Mouse (Mus musculus): ENCODE measurements around the gene Scyl2.
"Not testable (repeated sequence)": the region's sequence is repeated elsewhere in the genome, so short reads cannot be mapped to it uniquely, and the experiment has no call there.

Scyl2 gene

DNA sequence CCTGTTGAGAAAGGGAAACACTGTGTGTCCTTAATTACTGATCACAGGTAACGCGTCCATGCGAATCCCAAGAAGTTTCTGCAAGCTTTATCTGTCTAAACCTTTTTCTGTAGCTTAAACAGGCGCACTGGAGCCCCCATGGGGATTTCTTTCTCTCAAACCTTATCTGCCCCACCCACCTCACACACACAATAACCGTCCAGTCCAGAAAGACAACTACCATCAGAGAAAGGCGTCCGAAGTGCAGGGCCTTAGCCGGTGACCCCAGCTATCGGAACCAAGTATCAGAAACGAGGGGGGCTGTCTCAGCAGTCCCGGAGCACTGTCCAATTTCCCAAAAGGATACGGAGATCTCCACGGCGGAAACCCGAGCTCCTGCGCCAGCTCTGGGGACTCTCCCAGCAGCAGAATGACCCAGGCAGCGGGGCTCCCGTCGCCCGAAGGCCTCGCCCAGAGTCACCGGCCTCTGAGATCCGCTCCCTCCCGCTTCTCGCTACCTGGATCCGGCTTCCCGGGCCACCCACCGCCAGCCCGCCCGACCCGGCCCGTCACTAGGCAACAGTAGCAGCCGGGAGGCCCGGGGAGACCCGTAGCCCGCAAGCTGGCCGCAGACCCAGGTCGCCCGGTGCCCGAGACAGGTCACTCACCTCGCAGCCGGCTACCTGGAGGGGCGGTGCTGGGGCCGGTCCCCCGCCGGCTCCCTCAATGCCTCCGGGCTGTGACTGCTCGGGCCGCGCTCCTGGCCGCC lies 520 bp downstream of the Scyl2 start:
- CTCF ChIA-PET, result interaction anchor here in 1 of 4 experiments (1.5 kb wide), 1 partner anchor 290 kb away, joined by 4 read pairs; no protein-coding TSS in a partner anchor
- POLR2A ChIA-PET, result interaction anchor here in 3 of 4 experiments (0.5 to 2.2 kb wide), 13 partner anchors 10 to 1138 kb away, joined by 3 to 7 read pairs (median 3); partner anchors contain the start of genes Uhrf1bp1l (in 2 of the 3), Actr6 (in 1 of the 3) and Gas2l3 (in 1 of the 3)

DNA sequence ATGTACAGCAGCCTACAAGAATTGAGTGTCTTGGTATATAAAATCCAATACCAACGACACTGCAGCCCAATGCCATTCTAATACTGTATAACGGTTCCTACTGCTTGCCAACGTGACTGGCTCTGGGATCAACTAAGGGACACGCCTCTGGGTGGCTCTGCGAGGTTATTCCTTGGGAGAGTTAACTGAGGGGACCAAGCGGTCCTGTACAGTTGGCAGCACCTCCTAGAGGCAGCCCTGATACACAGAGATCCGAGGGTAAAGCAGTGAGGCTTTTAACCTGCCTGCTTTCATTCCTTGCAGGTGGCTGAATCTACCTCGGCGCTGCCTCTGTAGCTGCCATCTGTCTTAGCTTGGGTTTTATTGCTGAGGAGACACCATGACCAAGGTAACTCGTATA lies 3.1 kb downstream of the Scyl2 start:
- ChIA-PET CTCF (no interaction called here), POLR2A (interaction anchor here in 1 of 4 experiments (1.1 kb wide), 2 partner anchors 11 to 22 kb away, joined by 3 read pairs; no protein-coding TSS in a partner anchor)

DNA sequence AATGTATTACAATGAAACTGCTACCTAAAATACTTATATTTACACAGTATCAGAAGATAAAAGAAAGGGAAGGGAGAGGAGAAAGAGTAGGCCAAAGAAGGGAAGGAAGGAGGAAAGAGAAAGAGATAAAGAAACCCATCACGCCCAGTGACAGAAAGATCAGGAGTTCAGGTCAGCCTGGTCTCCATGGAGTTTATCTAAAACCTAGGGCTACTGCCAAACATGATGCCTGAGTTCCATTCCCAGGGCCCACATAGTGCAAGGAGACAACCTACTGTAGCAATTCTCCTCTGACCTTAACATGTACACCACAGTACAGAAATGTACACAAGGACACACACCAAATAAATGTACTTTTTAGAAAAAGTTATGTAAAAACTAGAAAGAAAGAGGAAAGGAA lies 3.9 kb downstream of the Scyl2 start:
- ChIA-PET CTCF (no interaction called here), POLR2A (no interaction called here)

DNA sequence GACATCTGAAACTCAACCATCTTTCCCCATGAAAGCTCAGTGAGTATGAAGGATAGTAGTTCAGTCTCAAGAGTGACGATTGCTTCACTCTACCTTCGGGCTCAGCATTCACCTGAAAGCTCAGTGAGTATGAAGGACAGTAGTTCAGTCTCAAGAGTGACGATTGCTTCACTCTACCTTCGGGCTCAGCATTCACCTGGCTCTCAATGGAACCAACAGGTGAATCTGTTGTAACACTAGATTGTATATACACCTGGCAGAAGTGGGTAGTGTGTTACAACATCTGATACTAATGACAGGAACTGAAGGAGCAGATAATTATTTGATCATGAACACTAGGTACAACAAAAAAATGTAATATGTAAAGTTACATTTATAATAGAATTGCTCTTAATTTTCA lies 4.4 kb downstream of the Scyl2 start:
- POLR2A ChIA-PET, result no interaction called here
- CTCF ChIA-PET, result no interaction called here

DNA sequence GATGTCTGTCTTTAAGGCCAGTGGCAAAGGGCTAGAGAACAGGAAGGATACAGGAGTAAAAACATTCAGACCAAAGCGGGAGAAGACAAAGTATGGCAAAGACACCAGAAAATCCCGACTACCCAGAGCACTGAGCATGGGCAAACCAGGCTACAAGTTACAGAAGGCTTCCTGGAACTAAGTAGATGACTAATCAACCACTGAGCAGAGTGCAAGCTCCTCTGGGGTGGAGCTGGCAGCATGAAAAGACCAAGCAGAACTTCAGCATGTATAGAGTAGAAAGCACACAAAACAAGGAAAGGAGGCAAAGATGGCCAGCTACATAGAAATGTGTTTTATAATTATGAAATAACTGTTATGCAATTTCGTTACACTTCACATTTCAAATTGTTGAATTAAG lies 5.6 kb downstream of the Scyl2 start:
- ChIA-PET CTCF (no interaction called here), POLR2A (interaction anchor here in 1 of 4 experiments (0.6 kb wide), 1 partner anchor 91 kb away, joined by 3 read pairs; no protein-coding TSS in a partner anchor)

DNA sequence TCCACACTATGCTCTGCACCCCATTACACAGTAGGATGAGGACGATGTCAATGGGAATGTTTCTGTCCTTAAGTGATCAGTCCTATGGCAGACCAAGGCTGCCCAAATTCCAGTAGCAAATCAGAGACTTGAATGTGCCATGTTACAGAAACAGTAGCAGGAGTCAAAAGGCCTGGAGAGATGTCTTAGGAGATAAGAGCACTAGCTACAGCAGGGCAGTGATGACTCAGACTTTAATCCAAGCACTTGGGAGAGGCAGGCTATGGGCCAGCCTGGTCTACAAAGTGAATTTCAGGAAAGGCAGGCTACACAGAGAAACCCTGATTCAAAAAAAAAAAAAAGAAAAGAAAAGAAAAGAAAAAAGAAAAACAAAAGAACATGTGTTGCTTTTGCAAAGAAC lies 6.6 kb downstream of the Scyl2 start:
- POLR2A ChIA-PET, result no interaction called here
- CTCF ChIA-PET, result no interaction called here

DNA sequence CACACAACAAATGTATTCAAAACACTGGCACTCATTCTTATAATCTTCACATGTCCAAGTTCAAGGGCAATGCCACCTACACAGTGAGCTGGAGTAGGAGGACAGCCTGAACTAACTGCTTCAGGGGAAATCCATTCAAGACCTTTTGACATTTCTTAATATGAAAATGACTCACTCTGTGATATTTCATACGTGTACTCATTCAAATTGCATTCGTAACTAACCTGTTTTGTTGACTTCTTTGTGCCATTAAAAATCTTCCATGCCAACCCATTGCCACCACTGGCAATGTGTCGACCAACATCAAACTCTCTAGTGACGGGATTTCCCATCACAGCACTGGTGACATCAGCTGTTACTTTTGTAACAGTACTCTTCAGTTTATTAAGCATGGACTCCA lies 8.0 kb downstream of the Scyl2 start:
- POLR2A ChIA-PET, result no interaction called here
- CTCF ChIA-PET, result no interaction called here

DNA sequence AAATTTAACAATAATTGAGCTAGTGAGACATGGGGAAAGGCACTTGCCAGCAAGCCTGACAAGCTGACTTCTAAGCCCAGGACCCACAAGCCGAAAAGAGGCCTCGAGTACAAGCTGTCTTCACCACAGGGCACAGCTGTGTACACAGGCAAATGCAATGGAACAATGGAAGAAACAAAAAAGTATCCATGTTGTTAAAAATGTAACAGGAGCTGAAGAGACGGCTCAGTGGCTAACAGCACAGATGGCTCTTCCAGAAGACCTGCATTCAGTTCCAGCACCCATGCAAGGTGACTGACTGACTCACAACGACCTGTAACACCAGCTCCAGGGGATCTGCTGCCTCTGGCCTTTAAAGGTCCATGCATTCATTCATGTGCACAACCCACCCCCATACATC lies 9.5 kb downstream of the Scyl2 start:
- CTCF ChIA-PET, result no interaction called here
- POLR2A ChIA-PET, result no interaction called here

DNA sequence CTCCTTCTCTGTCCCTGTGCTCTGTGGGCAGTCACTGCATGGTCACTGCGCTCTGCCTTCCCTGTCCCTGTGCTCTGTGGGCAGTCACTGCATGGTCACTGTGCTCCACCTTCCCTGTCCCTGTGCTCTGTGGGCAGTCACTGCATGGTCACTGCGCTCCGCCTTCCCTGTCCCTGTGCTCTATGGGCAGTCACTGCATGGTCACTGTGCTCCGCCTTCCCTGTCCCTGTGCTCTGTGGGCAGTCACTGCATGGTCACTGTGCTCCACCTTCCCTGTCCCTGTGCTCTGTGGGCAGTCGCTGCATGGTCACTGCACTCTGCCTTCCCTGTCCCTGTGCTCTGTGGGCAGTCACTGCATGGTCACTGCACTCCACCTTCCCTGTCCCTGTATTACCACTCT lies 15.7 kb downstream of the Scyl2 start:
- POLR2A ChIA-PET, CTCF ChIA-PET: not testable (repeated sequence)

DNA sequence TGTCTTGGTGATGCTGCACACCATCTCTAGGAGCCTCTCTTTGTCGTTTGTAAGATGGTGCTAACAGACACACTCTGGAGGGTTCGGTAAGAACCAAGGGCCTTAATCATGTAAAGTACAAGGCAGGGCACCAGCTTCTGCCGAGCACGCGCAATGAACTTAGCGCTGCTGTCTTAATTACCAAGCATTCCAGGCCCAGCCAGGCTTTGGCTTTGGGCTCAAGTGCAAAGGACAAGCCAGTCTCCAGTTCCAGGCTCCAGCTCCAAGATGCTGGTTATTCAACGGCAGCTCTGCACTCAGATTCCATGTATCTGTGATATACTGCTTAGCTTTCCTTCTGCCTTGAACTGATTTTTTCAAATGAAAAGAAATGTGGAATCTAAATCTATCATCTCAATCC lies 18.5 kb downstream of the Scyl2 start:
- CTCF ChIA-PET, result interaction anchor here in 1 of 4 experiments (0.8 kb wide), 1 partner anchor 206 kb away, joined by 4 read pairs; no protein-coding TSS in a partner anchor

DNA sequence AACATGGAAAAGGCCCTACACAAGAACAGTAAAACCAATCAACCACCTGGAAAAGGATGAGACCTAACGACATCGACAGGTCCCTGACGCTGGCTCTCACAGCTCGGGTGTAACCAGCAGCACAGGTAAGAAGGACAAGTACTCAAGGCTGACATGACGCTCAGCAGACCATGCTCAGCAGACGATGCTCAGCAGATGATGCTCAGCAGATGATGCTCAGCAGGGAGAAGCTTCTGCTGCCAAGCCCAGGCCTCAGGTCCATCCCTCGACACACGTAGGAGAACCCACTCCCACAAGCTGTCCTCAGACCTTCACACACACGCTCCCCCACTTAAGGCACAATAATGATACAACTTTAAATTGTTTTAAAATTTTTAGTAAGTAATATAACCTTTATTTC lies 20.4 kb downstream of the Scyl2 start:
- CTCF ChIA-PET, result no interaction called here
- POLR2A ChIA-PET, result interaction anchor here in 1 of 4 experiments (1.3 kb wide), 1 partner anchor 13 kb away, joined by 6 read pairs; no protein-coding TSS in a partner anchor

More for the DNA sequence above, 18.5 kb downstream of the Scyl2 start:
- POLR2A ChIA-PET, result interaction anchor here in 2 of 4 experiments (0.5 to 0.6 kb wide), 2 partner anchors 13 to 233 kb away, joined by 3 to 6 read pairs; no protein-coding TSS in a partner anchor

DNA sequence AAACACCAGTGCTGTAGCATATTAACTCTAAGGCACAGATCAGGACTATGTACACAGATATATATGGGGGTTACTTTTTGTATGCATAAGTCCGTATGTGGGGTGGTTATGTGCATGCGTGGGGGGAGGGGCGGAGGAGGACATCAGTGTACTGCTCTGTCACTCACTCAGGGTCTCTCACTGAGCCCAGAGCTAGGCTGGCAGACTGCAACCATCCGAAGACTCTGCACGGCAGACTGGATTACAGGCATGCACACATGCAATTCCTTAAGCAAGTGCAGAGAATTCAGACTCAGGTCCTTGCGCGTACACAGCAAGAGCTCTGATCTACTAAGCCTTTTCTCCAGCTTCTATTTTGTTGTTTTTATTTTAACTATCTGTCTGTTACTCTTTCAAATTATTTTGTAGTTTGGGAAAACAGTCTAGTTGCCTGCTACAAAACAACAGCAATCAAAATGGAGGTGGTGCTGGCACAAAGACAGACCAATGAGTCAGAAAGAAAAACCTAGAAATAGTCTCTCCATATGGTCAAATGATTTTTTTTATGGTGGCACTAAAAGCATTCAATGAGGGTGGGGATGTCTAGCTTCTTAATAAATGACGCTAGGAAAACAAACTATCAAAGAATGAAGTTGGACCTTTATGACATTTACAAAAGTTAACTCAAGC lies 21.0 kb downstream of the Scyl2 start:
- ChIA-PET CTCF (no interaction called here), POLR2A (interaction anchor here in 1 of 4 experiments (1.3 kb wide), 1 partner anchor 13 kb away, joined by 6 read pairs; no protein-coding TSS in a partner anchor)

DNA sequence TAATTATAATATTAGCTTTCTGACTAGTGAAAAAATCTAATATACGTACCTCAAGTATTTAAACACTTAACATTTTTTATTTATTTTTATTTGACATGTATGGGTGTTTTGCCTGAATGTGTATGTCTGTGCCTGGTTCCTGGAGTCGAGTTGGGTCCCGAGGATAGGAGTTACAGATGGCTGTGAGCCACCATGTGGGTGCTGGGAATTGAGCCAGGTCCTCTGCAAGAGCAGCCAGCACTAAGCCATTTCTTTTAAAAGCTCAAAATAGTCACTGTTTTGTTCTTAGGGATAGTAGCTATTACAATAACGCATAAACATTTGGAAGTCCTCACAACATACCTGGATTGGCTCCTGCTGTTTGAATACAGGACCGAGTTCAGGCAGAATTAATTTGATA lies 29.7 kb downstream of the Scyl2 start:
- ChIA-PET POLR2A (interaction anchor here in 1 of 4 experiments (0.8 kb wide), 1 partner anchor 12 kb away, joined by 3 read pairs; no protein-coding TSS in a partner anchor), CTCF (no interaction called here)

DNA sequence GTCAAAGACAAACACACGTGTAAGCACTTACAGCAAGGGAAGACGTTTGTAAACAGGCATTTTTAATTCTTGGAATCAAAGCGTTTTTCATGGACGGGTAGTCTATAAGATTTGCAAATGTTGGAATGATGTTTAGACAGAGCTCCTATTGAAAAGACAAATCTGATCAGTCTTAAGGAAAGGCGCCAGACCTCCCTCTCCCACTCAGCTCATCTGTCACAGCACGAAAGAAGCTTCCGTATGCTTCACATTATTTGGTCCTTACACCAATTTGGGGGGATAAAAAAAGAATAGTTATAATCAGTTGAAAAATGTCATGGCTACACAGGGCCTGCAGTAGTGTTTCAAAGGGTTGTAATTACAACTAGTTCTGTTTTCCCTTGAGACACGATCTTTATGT lies 33.2 kb downstream of the Scyl2 start:
- CTCF ChIA-PET, result no interaction called here
- POLR2A ChIA-PET, result interaction anchor here in 2 of 4 experiments (0.6 to 1.7 kb wide), 2 partner anchors 12 to 97 kb away, joined by 3 to 6 read pairs; no protein-coding TSS in a partner anchor

DNA sequence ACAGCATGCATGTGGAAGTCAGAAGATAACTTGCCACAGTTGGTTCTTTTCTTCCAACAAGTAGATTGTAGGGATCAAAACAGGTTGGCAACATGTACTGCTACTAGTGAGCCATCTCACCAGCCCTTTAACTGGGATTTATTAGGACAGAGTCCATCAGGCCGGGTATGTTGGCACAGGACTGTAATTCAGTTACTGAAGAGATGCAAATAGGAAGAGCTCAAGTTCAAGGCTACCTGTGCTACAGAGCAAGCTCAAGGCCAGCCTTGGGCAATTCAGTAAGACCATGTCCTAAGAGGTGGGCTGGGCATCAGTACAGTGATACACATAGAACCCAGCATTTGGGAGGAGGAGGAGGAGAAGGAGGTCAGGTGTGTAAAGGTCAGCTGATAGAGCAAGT lies 34.4 kb downstream of the Scyl2 start:
- POLR2A ChIA-PET, result interaction anchor here in 1 of 4 experiments (1.7 kb wide), 1 partner anchor 13 kb away, joined by 6 read pairs; no protein-coding TSS in a partner anchor
- CTCF ChIA-PET, result no interaction called here

DNA sequence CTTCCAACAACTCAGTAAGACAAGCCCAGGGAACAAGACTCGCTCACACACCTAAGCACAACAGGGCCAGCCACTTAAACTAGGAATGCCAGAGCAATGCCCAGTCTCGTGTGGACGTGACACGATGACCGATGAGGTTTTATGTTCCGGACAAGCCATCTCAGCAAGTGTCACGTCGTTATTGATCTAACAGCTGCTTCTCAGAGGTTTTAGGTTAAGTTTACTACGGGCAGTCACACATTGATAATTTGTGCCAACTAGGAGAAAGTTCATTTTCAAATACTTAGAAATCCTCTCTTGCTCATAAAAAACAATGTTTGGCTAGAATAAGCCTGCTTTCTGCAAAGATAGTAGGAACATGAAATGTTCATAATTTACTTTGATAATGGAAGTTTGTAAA lies 39.2 kb downstream of the Scyl2 start:
- ChIA-PET CTCF (no interaction called here), POLR2A (interaction anchor here in 1 of 4 experiments (1.2 kb wide), 1 partner anchor 22 kb away, joined by 3 read pairs; no protein-coding TSS in a partner anchor)

DNA sequence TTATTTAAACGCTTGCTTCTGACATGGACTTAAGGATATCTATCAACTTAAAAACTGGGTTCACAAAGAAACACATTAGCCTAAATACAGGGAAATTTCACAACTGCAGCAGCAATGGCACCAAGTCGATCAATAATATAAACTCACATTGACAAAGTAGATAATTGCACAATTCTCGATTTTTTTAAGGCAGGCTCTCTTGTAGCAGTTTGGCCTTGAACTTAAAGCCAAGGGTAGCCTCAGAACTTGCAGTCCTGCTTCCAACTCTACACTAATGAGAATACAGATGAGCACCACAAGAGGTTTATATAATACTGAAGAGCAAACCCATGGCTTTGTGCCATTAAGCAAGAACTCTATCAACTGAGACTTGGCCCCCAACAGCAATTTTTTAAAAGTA lies 49.1 kb downstream of the Scyl2 start:
- ChIA-PET POLR2A (no interaction called here), CTCF (no interaction called here)

DNA sequence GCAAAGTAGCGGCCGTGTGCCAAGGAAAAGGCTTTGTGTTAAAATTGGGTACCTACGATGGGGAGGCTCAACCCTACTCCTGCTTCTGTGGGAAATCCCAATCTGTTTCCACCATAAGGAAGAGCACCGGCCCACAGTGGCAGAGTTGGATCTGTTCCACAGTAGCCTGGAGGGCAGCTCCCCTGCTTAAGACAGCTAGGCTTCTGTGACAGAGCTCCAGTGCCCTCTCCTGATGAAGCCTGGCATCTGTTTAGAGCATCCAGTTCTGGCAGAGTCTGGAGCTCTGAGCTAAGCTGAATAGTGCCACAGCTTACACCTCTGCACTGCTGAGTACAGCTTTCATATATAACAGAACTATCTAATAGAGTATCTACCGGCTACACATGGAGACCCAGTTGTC lies 51.1 kb downstream of the Scyl2 start:
- ChIA-PET POLR2A (interaction anchor here in 1 of 4 experiments (1.5 kb wide), 1 partner anchor 152 kb away, joined by 3 read pairs; no protein-coding TSS in a partner anchor), CTCF (interaction anchor here (0.5 to 1.9 kb wide), 8 partner anchors 134 to 429 kb away, joined by 3 to 12 read pairs (median 6); partner anchors contain the start of gene Gas2l3 (in 1 of the 4))

DNA sequence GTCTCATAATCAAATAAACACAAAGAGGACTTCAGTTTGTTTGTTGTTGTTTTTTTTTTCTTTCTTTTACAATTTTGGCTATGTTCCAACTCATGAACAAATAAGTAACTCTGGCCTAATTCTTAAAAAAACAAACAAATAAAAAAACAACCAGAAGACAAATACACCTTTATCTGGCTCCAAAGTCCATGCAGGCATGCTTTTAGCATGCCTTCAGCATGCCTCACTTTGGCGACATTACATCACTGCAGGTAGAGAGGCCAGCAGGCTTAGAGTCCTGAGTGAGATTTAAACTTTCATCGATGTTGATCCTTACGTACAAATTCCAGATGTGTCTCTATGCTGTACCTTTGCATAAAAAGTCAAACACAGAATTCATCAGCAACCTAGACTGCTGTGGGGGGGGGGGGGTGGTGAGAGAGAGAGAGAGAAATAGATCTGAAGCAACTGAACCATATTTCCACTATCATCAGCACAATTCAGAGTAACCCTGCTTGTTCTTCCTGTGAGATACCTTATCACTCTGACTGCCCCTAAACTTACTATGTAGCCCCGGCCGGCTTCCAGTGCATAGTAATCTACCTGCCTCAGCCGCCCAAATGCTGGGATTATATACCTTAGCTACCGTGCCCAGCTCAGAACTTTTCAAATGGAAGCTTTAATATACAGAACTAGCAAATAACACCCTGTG lies 52.2 kb downstream of the Scyl2 start:
- CTCF ChIA-PET, result interaction anchor here in 2 of 4 experiments (1.5 to 1.9 kb wide), 3 partner anchors 172 to 428 kb away, joined by 5 to 12 read pairs (median 10); no protein-coding TSS in a partner anchor
- POLR2A ChIA-PET, result interaction anchor here in 1 of 4 experiments (1.0 kb wide), 1 partner anchor 11 kb away, joined by 3 read pairs; no protein-coding TSS in a partner anchor

Data from embryonic stem cell, embryonic (primary cell).